Mouse (Mus musculus) liver, postnatal 0 days (tissue): ENCODE data around the gene Nipsnap3a. TPM values are rescaled to one million over a fixed set of nuclear protein-coding genes. Genes with fewer than 3 reads are reported as not detected.

Source experiments
- ATAC-seq: fragments of 200-750 bp; cut with Nextera tagmentation; 2 replicates; pipeline ENCODE4 v1.8.0; 2017; ENCODE audit warnings: mild to moderate bottlenecking, moderate library complexity
- DNase-seq: peaks from one replicate; pipeline ENCODE4 v3.0.0-alpha.2; 2016
- H3K27ac ChIP-seq: fragments of 300-500 bp; sonication (generic); 2 replicates; pipeline ENCODE4 v1.5.1; 2014; ENCODE audit warnings: antibody characterized with exemption, moderate library complexity, mild to moderate bottlenecking, low read depth
- H3K27me3 ChIP-seq: fragments of 300-500 bp; sonication (generic); 2 replicates; pipeline ENCODE4 v1.6.1; 2014; ENCODE audit warnings: low read length, control low read depth, mixed read lengths; ENCODE audit not compliant: insufficient read depth
- H3K36me3 ChIP-seq: fragments of 300-500 bp; sonication (generic); replicated peaks from 2 replicates; pipeline ENCODE4 v1.6.1; 2014; ENCODE audit warnings: mild to moderate bottlenecking, control low read depth, low read length, moderate library complexity, mixed read lengths; ENCODE audit not compliant: insufficient read depth
- H3K4me1 ChIP-seq: fragments of 300-500 bp; sonication (generic); 2 replicates; pipeline ENCODE4 v1.6.1; 2014; ENCODE audit warnings: antibody characterized with exemption, mild to moderate bottlenecking, control low read depth; ENCODE audit not compliant: insufficient read depth
- H3K4me2 ChIP-seq: fragments of 300-500 bp; sonication (generic); 2 replicates; pipeline ENCODE4 v1.6.1; 2014; ENCODE audit warnings: low read depth, mild to moderate bottlenecking, low read length, moderate library complexity, mixed read lengths
- H3K4me3 ChIP-seq: fragments of 300-500 bp; sonication (generic); 2 replicates; pipeline ENCODE4 v1.5.1; 2014; ENCODE audit warnings: low read depth, low read length
- H3K9ac ChIP-seq: fragments of 300-500 bp; sonication (generic); replicated peaks from 2 replicates; pipeline ENCODE4 v1.6.1; 2014; ENCODE audit warnings: mild to moderate bottlenecking, moderate library complexity
- H3K9me3 ChIP-seq: fragments of 300-500 bp; sonication (generic); 2 replicates; pipeline ENCODE4 v1.6.1; 2016; ENCODE audit warnings: mild to moderate bottlenecking, control low read depth, low read length, mixed read lengths
- CTCF ChIP-seq: sonication (generic); IDR thresholded peaks from 2 replicates; pipeline ENCODE4 v1.5.1; 2016; ENCODE audit warnings: antibody characterized with exemption, low read depth
- EP300 ChIP-seq: IDR thresholded peaks from 2 replicates; pipeline ENCODE4 v1.6.1; 2016; ENCODE audit warnings: antibody characterized with exemption, low read depth, mild to moderate bottlenecking
- WGBS: fragments of 180-500 bp; shearing (Covaris S2); extraction: QIAGEN DNeasy Blood & Tissue Kit; methylation state at CpG from one replicate; pipeline ENCODE4 v1.1.7; 2014; ENCODE audit not compliant: insufficient replicate concordance; 5-methylcytosine and 5-hydroxymethylcytosine counted together
- polyA plus RNA-seq: library from polyadenylated mRNA; unstranded; fragments of >200 nt; fragmentation: Nextera tagmentation; extraction: Ambion mirVana; gene quantifications from 2 replicates; pipeline ENCODE4 v1.2.1, GENCODE M21; 2015

Nipsnap3a gene
- polyA plus RNA-seq, 1 experiment from 2014 or later: not detected

GRCm38 (mm10) chr4:53043819-53044218 is 54.7 kb downstream of the Nipsnap3a start:
- 80% methylated on average over 8 of the region's 8 CpGs for WGBS
- H3K36me3 ChIP-seq: peaks cover 68% of the 10 kb centered on the region
- DNase-seq: no peak

GRCm38 (mm10) chr4:53045807-53046206 is 56.7 kb downstream of the Nipsnap3a start:
- Histone ChIP-seq H3K4me3 (no peak overlapping the region), H3K36me3 (peaks cover 67% of the 10 kb centered on the region), H3K9ac (no peak overlapping the region), H3K27me3 (no peaks in the 10 kb centered on the region), H3K4me2 (no peak overlapping the region), H3K4me1 (no peaks in the 10 kb centered on the region), H3K9me3 (no peaks in the 10 kb centered on the region), H3K27ac (no peak overlapping the region)
- TF ChIP-seq CTCF (no peak), EP300 (no peak)
- DNase-seq (no peak), ATAC-seq (no peak)
- WGBS: 85% methylated on average over 7 of the region's 7 CpGs

More at GRCm38 (mm10) chr4:53043819-53044218, 54.7 kb downstream of the Nipsnap3a start:
- H3K4me1 ChIP-seq: no peaks in the 10 kb centered on the region
- H3K27me3 ChIP-seq: no peaks in the 10 kb centered on the region
- no peak overlapping the region for H3K27ac ChIP-seq
- H3K9ac ChIP-seq: no peak overlapping the region
- no peak overlapping the region for H3K4me2 ChIP-seq
- TF ChIP-seq EP300 (no peak), CTCF (no peak)
- H3K4me3 ChIP-seq: no peak overlapping the region
- no peak for ATAC-seq
- H3K9me3 ChIP-seq: no peaks in the 10 kb centered on the region

DNA sequence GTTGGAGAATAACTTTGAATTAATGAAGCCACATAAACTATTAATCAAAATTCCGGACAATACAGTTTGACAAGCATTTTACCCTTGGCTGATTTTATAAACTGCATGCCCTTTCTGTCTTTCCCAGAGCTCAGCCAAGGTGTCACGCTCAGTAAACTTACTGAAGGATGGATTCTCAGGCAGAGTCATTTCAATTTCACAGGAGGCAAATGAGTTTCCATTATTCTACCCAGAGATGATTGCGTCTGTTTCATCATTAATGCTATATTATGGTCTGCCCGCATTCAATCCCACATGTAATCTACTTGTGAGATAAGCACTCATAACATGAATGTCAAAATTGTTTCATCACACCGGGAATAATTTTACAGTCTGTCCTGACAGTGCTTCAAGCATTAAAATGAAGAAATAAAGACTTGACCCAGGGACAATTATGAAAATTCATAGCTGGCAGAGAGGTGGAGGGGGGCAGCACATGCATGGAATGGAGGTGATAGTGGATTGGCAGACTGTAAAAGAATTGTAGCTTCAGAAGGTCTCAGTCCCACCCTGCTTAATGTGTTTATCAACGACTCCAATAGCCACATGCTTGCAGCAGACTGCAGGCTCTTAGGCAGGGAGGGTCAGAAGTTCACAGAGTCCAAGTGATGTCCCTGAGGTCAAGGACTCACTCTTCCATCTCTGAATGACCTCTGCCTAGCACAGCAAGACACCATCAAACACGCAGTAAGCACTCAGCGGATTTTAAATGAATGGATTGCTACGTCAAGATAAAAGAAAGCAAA is 57.4 kb downstream of the Nipsnap3a start:
- no peaks in the 10 kb centered on the region for H3K4me1 ChIP-seq
- TF ChIP-seq EP300 (no peak), CTCF (no peak)
- DNase-seq (no peak), ATAC-seq (no peak)
- whole genome bisulfite sequencing: 72% methylated on average over 9 of the region's 9 CpGs
- H3K9me3 ChIP-seq: no peaks in the 10 kb centered on the region
- H3K4me2 ChIP-seq: no peak overlapping the region
- no peak overlapping the region for H3K9ac ChIP-seq
- no peak overlapping the region for H3K4me3 ChIP-seq
- H3K27me3 ChIP-seq: no peaks in the 10 kb centered on the region
- H3K27ac ChIP-seq: no peak overlapping the region
- peaks cover 71% of the 10 kb centered on the region for H3K36me3 ChIP-seq

Other genes with a start within 250 kb of the Nipsnap3a start
- gene Olfr275, start 174.7 kb upstream of the Nipsnap3a start, polyA plus RNA-seq: not detected in 2 replicates
- gene Olfr273, start 130.0 kb upstream of the Nipsnap3a start, polyA plus RNA-seq: not detected in 2 replicates
- gene Olfr272, start 70.1 kb upstream of the Nipsnap3a start, polyA plus RNA-seq: not detected in 2 replicates
- not detected in 2 replicates for gene Olfr270, start 24.7 kb upstream of the Nipsnap3a start, polyA plus RNA-seq
- gene Nipsnap3b, start 22.6 kb downstream of the Nipsnap3a start, polyA plus RNA-seq: 145 TPM in 2 replicates
- gene Abca1, start 170.6 kb downstream of the Nipsnap3a start, polyA plus RNA-seq: 9.9 and 11.0 TPM in 2 replicates